Mouse (Mus musculus) lung, postnatal 0 days (tissue): ENCODE measurements at regions not wholly inside any gene's neighbourhood (a gene's known extent, or its start where the extent isn't known, plus 50 kb on each side); places are given as distances from the start of the nearest gene placed in this dataset.

Experiments
- ATAC-seq: fragments of 200-750 bp; cut with Nextera tagmentation; 2 replicates; pipeline ENCODE4 v1.8.0; 2017; ENCODE audit warnings: moderate library complexity
- DNase-seq: peaks from one replicate; pipeline ENCODE4 v3.0.0-alpha.2; 2016; ENCODE audit warnings: low spot score
- H3K27ac ChIP-seq: fragments of 300-500 bp; sonication (generic); 2 replicates; pipeline ENCODE4 v1.5.1; 2014; ENCODE audit warnings: antibody characterized with exemption, mild to moderate bottlenecking, low read length, mixed read lengths
- H3K27me3 ChIP-seq: fragments of 300-500 bp; sonication (generic); replicated peaks from 2 replicates; pipeline ENCODE4 v1.6.1; 2014; ENCODE audit warnings: low read length, mixed read lengths; ENCODE audit not compliant: insufficient read depth
- H3K36me3 ChIP-seq: fragments of 300-500 bp; sonication (generic); 2 replicates; pipeline ENCODE4 v1.6.1; 2014; ENCODE audit warnings: low read length, mixed read lengths; ENCODE audit not compliant: insufficient read depth
- H3K4me1 ChIP-seq: fragments of 300-500 bp; sonication (generic); 2 replicates; pipeline ENCODE4 v1.6.1; 2014; ENCODE audit warnings: antibody characterized with exemption, low read depth, low read length, mixed read lengths; ENCODE audit not compliant: insufficient read depth
- H3K4me2 ChIP-seq: fragments of 300-500 bp; sonication (generic); replicated peaks from 2 replicates; pipeline ENCODE4 v1.6.1; 2014; ENCODE audit warnings: low read depth, mild to moderate bottlenecking, low read length, moderate library complexity, mixed read lengths
- H3K4me3 ChIP-seq: fragments of 300-500 bp; sonication (generic); 2 replicates; pipeline ENCODE4 v1.5.1; 2014; ENCODE audit warnings: low read depth, low read length
- H3K9ac ChIP-seq: fragments of 300-500 bp; sonication (generic); replicated peaks from 2 replicates; pipeline ENCODE4 v1.6.1; 2014; ENCODE audit warnings: low read depth, mild to moderate bottlenecking
- H3K9me3 ChIP-seq: fragments of 300-500 bp; sonication (generic); 2 replicates; pipeline ENCODE4 v1.6.1; 2016; ENCODE audit warnings: low read length, mixed read lengths
- CTCF ChIP-seq: IDR thresholded peaks from 2 replicates; pipeline ENCODE4 v1.5.1; 2016; ENCODE audit warnings: antibody characterized with exemption, mild to moderate bottlenecking
- EP300 ChIP-seq: IDR thresholded peaks from 2 replicates; pipeline ENCODE4 v1.6.1; 2016; ENCODE audit warnings: antibody characterized with exemption, mild to moderate bottlenecking, control low read depth
- WGBS: fragments of 180-500 bp; shearing (Covaris S2); extraction: QIAGEN DNeasy Blood & Tissue Kit; methylation state at CpG from one replicate; pipeline ENCODE4 v1.1.7; 2014; 5-methylcytosine and 5-hydroxymethylcytosine counted together

- no peak overlapping the region for H3K27ac ChIP-seq
- no peak overlapping the region for H3K4me3 ChIP-seq
- ATAC-seq (no peak), DNase-seq (no peak)
- TF ChIP-seq CTCF: no peak
- no peak for TF ChIP-seq EP300
- H3K9me3 ChIP-seq: no peaks in the 10 kb centered on the region
- no peaks in the 10 kb centered on the region for H3K27me3 ChIP-seq
- H3K36me3 ChIP-seq: no peaks in the 10 kb centered on the region
- no peaks in the 10 kb centered on the region for H3K4me1 ChIP-seq
- 50% methylated on average over 1 of the region's 1 CpGs for WGBS
- no peak overlapping the region for H3K4me2 ChIP-seq
- H3K9ac ChIP-seq: no peak overlapping the region
Measured at GRCm38 (mm10) chrX:107031726-107032125, 56.6 kb upstream of the P2ry10 start.

GRCm38 (mm10) chrX:107038041-107038440 is 50.3 kb upstream of the P2ry10 start:
- H3K27ac ChIP-seq: no peak overlapping the region
- H3K27me3 ChIP-seq: no peaks in the 10 kb centered on the region
- no peaks in the 10 kb centered on the region for H3K9me3 ChIP-seq
- TF ChIP-seq EP300: no peak
- TF ChIP-seq CTCF: no peak
- WGBS: 82% methylated on average over 2 of the region's 2 CpGs
- H3K4me1 ChIP-seq: no peaks in the 10 kb centered on the region
- DNase-seq: no peak
- ATAC-seq: no peak
- H3K36me3 ChIP-seq: no peaks in the 10 kb centered on the region
- H3K9ac ChIP-seq: no peak overlapping the region
- H3K4me3 ChIP-seq: no peak overlapping the region
- H3K4me2 ChIP-seq: no peak overlapping the region
